Mouse (Mus musculus): Measurements from ENCODE around the gene Rnf224.

Gene Rnf224

DNA sequence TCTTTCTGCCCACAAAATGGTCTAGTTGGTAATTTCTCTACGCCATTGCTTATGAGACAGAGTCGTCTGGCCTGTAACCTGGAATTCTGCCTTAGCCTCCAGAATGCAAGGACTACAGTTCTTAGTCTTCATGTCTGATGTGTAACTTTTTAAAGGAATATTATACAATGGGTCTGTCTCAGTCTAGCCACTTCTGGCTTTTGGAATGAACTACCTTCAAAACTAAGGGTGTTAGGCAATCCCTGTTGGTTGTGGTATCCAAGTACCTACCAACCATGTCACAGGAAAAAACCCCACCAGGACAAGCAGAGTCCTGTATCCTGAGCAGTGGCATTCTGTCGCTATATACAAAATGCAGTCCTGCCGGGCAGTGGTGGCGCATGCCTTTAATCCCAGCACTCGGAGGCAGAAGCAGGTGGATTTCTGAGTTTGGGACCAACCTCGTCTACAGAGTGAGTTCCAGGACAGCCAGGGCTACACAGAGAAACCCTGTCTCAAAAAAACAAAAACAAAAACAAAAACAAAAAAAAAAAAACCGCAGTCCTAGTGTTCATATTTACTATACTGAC lies 10.7 kb downstream of the Rnf224 start:
- no peak for DNase-seq (ENCODE audit: low spot score)

- peak; percentile 99 for DNase-seq (ENCODE audit: low spot score)
Measured at GRCm38 (mm10) chr2:25224766-25225752, 11.5 kb downstream of the Rnf224 start.

DNA sequence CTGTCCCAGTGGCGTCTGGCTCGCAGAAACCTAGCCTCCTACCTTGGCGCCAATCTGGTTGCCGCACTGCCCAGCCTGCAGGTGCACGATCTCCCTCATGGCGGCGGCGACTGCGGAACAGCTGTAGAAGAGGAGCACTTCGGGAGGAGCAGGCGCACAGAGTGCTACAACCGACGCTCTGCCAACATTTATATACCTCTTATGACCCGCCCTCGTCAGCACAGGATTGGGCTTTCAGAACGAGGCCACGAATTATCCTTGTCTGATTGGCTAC lies 12.2 kb downstream of the Rnf224 start, which contains the start of gene Tubb4b:
Gene Tubb4b, minus strand, starts transcription at position 211 of the 274 bp plus-strand sequence.
- DNase-seq (ENCODE audit: low spot score), result no peak

GRCm38 (mm10) chr2:25223681-25224491 lies 12.7 kb downstream of the Rnf224 start:
- DNase-seq (ENCODE audit: low spot score), result peak; percentile 76

- no peak for DNase-seq (ENCODE audit: low spot score)
Measured at GRCm38 (mm10) chr2:25221331-25221772, 15.2 kb downstream of the Rnf224 start.

GRCm38 (mm10) chr2:25218445-25218844 lies 18.1 kb downstream of the Rnf224 start, which contains the start of gene Fam166a:
Fam166a (plus strand) TSS chr2:25218745.
- no peak for DNase-seq (ENCODE audit: low spot score)

GRCm38 (mm10) chr2:25217666-25218065 lies 18.9 kb downstream of the Rnf224 start:
- DNase-seq (ENCODE audit: low spot score), result no peak

- no peak for DNase-seq (ENCODE audit: low spot score)
Measured at GRCm38 (mm10) chr2:25214444-25214843, 22.1 kb downstream of the Rnf224 start, which contains the start of gene Stpg3. Stpg3 (minus strand) TSS chr2:25214637.

GRCm38 (mm10) chr2:25213266-25213865 lies 23.2 kb downstream of the Rnf224 start:
- no peak for DNase-seq (ENCODE audit: low spot score)

DNA sequence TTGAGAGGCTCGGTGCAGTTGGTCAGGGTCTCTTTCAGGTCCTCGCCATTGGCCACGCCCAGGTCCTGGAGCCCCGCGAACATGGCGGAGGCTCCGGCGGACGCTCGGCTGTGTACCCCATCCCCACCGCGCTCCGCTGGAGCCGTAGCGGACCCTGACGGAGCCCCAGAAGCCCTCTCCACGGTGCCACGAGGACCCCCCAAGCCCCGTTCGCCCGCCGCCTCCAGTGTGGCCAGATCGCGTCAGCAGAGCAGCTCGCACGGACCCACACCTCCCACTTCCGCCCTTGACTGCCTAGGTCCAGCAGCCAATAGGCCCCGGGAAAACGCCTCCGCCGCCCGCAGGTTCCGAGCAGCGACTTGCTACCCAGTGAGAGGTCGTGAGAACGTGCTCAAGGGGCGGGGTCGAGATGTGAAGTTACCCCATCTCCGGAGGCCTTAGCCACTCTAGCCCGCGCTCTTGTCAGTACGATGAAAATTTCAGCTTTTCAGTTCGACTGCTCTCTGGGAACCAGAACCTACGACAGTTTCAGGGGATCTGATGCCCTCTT lies 25.4 kb downstream of the Rnf224 start, which contains the start of gene Nelfb:
Gene Nelfb, minus strand, starts transcription at position 369 of the 550 bp plus-strand sequence.
- peak; percentile 86 for DNase-seq (ENCODE audit: low spot score)

DNA sequence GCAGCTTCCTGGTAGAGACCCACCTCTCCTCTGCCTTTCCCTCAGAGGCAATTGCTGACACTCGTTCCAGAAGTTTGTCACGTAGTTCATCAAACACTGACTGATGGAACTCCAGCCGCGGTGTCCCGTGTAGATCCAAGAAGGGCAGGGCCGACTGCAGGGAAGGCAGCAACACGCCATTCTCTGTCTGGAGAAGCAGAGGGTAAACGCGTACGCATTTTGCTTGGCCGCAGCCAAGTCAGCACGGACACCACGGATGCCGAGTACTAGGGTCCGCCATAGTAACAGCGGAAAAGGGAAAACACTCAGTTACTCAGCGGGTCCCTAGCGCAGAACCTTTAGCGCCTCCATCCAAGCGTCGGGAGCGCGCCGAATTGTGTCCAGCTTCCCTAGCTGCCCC lies 25.9 kb downstream of the Rnf224 start:
- DNase-seq (ENCODE audit: low spot score), result no peak

GRCm38 (mm10) chr2:25207593-25207992 lies 29.0 kb downstream of the Rnf224 start:
- DNase-seq (ENCODE audit: low spot score), result no peak

- no peak for DNase-seq (ENCODE audit: low spot score)
Measured at GRCm38 (mm10) chr2:25203631-25204214, 32.9 kb downstream of the Rnf224 start.

DNA sequence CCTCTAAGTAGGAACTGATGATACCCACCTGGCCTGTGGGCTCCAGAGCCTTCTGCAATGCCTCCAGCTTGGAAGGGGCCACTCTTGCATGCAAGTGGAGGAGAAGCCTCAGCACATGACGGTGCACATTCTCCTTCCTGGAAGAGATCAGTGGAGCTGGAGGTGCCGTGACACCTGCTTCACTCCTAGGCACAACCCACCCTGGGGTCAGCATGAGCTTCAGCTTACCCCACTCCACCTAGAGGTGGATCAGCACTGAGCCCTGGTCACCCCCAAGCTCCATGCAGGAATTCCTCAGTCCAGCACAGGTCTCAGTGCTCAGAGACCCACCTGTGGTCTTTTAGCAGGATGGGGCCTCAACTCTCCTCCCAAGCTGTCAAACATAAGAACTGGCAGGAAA lies 36.0 kb downstream of the Rnf224 start:
- no peak for DNase-seq (ENCODE audit: low spot score)

DNA sequence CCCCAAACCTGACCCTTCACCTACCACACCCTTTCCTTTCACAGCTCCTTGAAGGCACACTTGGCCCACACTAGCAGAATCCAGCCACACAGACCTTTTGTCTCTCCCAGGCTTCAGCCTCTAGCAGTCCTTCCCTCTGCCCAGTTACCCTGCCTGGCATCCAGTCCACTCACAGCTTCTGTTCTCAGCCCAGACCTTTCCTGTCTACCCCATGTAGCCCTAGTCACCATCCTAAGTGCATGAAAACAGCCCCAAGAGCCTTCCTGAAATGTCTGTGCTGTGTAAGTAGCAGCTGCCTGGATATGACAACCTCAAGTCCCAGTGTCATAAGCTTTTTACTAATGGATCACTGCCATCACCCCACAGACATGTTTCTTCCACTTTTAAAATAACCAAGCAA lies 38.6 kb downstream of the Rnf224 start:
- DNase-seq (ENCODE audit: low spot score), result no peak

DNA sequence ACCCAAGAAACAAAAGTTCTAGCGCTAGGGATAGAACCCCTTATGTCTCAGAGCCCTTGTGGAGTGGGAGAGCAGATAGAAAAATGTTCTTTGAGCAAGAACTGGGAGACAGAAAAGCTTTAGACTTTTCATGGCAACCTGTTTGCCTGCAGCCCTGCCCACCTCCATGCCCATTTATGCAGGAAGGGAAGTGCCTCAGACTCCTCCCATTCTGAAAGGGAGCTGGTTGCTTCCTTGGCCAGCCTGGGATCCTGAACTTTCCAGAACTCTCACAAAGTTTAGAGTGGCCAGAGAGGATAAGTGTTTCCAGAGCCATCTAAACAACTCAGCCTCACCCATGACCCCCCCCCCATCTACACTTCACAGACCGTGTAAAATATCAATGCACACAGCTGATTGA lies 39.4 kb downstream of the Rnf224 start:
- no peak for DNase-seq (ENCODE audit: low spot score)

- peak; percentile 49 for DNase-seq (ENCODE audit: low spot score)
Measured at GRCm38 (mm10) chr2:25196172-25196954, 40.2 kb downstream of the Rnf224 start, which contains the start of gene Tor4a. Tor4a (minus strand) TSS chr2:25196886.

DNA sequence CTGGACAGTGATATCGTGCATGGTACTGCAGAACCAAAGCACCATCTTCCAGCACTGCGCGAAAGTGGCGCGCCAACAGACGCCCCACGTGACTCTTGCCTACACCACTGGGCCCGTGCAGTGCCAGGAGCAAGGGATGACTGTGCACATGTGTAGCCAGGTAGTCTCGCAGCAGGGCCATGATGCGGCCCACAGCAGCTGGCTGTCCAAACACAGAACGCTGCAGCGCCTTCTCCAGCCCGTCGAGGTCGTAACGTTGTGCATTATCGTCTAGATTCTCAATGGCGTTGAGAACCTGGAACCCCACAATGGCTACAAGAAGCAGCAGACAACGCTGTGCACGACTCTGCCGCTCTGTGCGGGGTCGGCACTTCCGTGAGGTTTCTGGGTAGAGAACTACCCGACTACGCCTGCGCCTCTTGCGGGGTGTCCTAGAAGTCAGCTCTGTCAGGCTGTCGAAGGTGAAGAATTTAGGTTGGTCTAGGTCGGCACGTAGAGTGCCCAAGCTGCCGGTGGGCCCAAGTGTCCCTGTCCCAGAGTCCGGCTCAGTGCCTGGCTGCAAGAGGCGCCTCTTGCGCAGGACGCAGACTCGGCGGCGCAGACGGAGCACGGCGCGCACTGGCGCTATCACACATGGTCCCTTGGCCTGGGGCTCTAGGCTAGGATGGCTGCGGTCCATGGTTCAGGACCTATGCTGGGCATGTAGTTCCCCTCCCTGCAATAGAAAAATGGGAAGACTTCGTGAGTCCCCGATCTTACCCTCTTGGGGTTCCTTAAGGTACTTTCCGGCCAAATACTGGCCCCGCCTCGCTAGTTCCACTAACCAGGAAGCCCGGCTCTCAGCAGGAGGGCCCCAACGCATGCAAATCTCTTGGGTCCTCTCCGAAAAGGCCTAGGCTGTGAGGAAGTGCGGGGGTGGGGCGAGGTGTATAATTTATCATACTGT lies 41.1 kb downstream of the Rnf224 start:
- no peak for DNase-seq (ENCODE audit: low spot score)

Data from layer of hippocampus, adult 11-12 months (tissue).